Mouse (Mus musculus): ENCODE measurements at regions not wholly inside any gene's neighbourhood (a gene's known extent, or its start where the extent isn't known, plus 50 kb on each side); places are given as distances from the start of the nearest gene placed in this dataset.

- no peak for DNase-seq (ENCODE audit: low read depth, low spot score)
Observed at GRCm38 (mm10) chr15:52954715-52955593, 929.8 kb upstream of the Gm7489 start.

- DNase-seq (ENCODE audit: low read depth, low spot score) = no peak
Observed at GRCm38 (mm10) chr15:52959711-52960110, 925.0 kb upstream of the Gm7489 start.

GRCm38 (mm10) chr15:52961491-52961890, 923.2 kb upstream of the Gm7489 start:
- DNase-seq (ENCODE audit: low read depth, low spot score) = no peak

GRCm38 (mm10) chr15:52963918-52964317, 920.8 kb upstream of the Gm7489 start:
- DNase-seq (ENCODE audit: low read depth, low spot score) = no peak

GRCm38 (mm10) chr15:52964403-52964802, 920.3 kb upstream of the Gm7489 start:
- DNase-seq (ENCODE audit: low read depth, low spot score) = no peak

GRCm38 (mm10) chr15:52967801-52968235, 916.9 kb upstream of the Gm7489 start:
- DNase-seq (ENCODE audit: low read depth, low spot score) = no peak

GRCm38 (mm10) chr15:52982821-52983220, 901.9 kb upstream of the Gm7489 start:
- DNase-seq (ENCODE audit: low read depth, low spot score) = no peak

GRCm38 (mm10) chr15:52990580-52990979, 894.1 kb upstream of the Gm7489 start:
- DNase-seq (ENCODE audit: low read depth, low spot score) = no peak

GRCm38 (mm10) chr15:52994351-52994750, 890.4 kb upstream of the Gm7489 start:
- DNase-seq (ENCODE audit: low read depth, low spot score) = no peak

- DNase-seq (ENCODE audit: low read depth, low spot score) = peak; percentile 58
Observed at GRCm38 (mm10) chr15:52999200-52999599, 885.5 kb upstream of the Gm7489 start.

- no peak for DNase-seq (ENCODE audit: low read depth, low spot score)
Observed at GRCm38 (mm10) chr15:52999776-53000175, 884.9 kb upstream of the Gm7489 start.

GRCm38 (mm10) chr15:53001429-53001828, 883.3 kb upstream of the Gm7489 start:
- no peak for DNase-seq (ENCODE audit: low read depth, low spot score)

- peak; percentile 74 for DNase-seq (ENCODE audit: low read depth, low spot score)
Observed at GRCm38 (mm10) chr15:53001964-53002363, 882.7 kb upstream of the Gm7489 start.

GRCm38 (mm10) chr15:53004078-53004477, 880.6 kb upstream of the Gm7489 start:
- DNase-seq (ENCODE audit: low read depth, low spot score) = no peak

GRCm38 (mm10) chr15:53006844-53007243, 877.9 kb upstream of the Gm7489 start:
- no peak for DNase-seq (ENCODE audit: low read depth, low spot score)

GRCm38 (mm10) chr15:53009337-53009736, 875.4 kb upstream of the Gm7489 start:
- no peak for DNase-seq (ENCODE audit: low read depth, low spot score)
